Mouse (Mus musculus): ENCODE results near the gene Ddx1. TPM values are rescaled to one million over a fixed set of nuclear protein-coding genes. Genes with fewer than 3 reads are reported as not detected.

Ddx1 gene
- polyA plus RNA-seq, 1 experiment from 2014 or later = 47.3 TPM

GRCm38 (mm10) chr12:13216501-13217103 is 32.4 kb downstream of the Ddx1 start:
- peak; percentile 41; the same call in 1 of the 2 replicates for ATAC-seq
- WGBS = 26% methylated on average over 5 of the region's 5 CpGs

GRCm38 (mm10) chr12:13214345-13215278 is 34.4 kb downstream of the Ddx1 start:
- Histone ChIP-seq H3K27me3 (replicated peaks; ENCODE audit: control insufficient read depth, insufficient read depth, low read length) (no peaks in the 10 kb centered on the region), H3K4me3 (ENCODE audit: low read depth, low read length) (no peak overlapping the region), H3K4me2 (replicated peaks; ENCODE audit: low read depth) (no peak overlapping the region), H3K36me3 (ENCODE audit: control insufficient read depth, insufficient read depth) (peaks cover 14% of the 10 kb centered on the region; the same call in 1 of the 2 replicates), H3K4me1 (replicated peaks; ENCODE audit: control insufficient read depth, insufficient read depth, low read length) (peaks cover 3% of the 10 kb centered on the region), H3K27ac (ENCODE audit: low read depth, low read length) (no peak overlapping the region), H3K9me3 (ENCODE audit: control insufficient read depth) (no peaks in the 10 kb centered on the region), H3K9ac (ENCODE audit: low read depth, low read length) (no peak overlapping the region)
- 0 out of 2 replicates have a peak, but pooled peaks have one; percentile 20 for ATAC-seq
- WGBS = 49% methylated on average over 11 of the region's 11 CpGs
- peak; percentile 100 for TF ChIP-seq CTCF (IDR thresholded peaks at IDR 0.05; ENCODE audit: low read depth)

More at GRCm38 (mm10) chr12:13216501-13217103, 32.4 kb downstream of the Ddx1 start:
- peaks cover 19% of the 10 kb centered on the region for H3K36me3 ChIP-seq (ENCODE audit: control insufficient read depth, insufficient read depth)
- peaks cover 3% of the 10 kb centered on the region for H3K4me1 ChIP-seq (replicated peaks; ENCODE audit: control insufficient read depth, insufficient read depth, low read length)
- peak overlapping the region; percentile 91 for H3K27ac ChIP-seq (ENCODE audit: low read depth, low read length)
- H3K27me3 ChIP-seq (replicated peaks; ENCODE audit: control insufficient read depth, insufficient read depth, low read length) = no peaks in the 10 kb centered on the region
- H3K4me3 ChIP-seq (ENCODE audit: low read depth, low read length) = no peak overlapping the region
- H3K9ac ChIP-seq (ENCODE audit: low read depth, low read length) = 0 out of 2 replicates have a peak overlapping the region, but pooled peaks have one; percentile 11
- peak overlapping the region; percentile 54 for H3K4me2 ChIP-seq (replicated peaks; ENCODE audit: low read depth)
- H3K9me3 ChIP-seq (ENCODE audit: control insufficient read depth) = no peaks in the 10 kb centered on the region
- TF ChIP-seq CTCF (IDR thresholded peaks at IDR 0.05; ENCODE audit: low read depth) = no peak

GRCm38 (mm10) chr12:13211746-13212482 is 37.1 kb downstream of the Ddx1 start:
- H3K4me2 ChIP-seq (replicated peaks; ENCODE audit: low read depth) = no peak overlapping the region
- H3K36me3 ChIP-seq (ENCODE audit: control insufficient read depth, insufficient read depth) = no peaks in the 10 kb centered on the region
- no peaks in the 10 kb centered on the region for H3K4me1 ChIP-seq (replicated peaks; ENCODE audit: control insufficient read depth, insufficient read depth, low read length)
- ATAC-seq = no peak
- H3K27me3 ChIP-seq (replicated peaks; ENCODE audit: control insufficient read depth, insufficient read depth, low read length) = no peaks in the 10 kb centered on the region
- no peak overlapping the region for H3K27ac ChIP-seq (ENCODE audit: low read depth, low read length)
- no peak for TF ChIP-seq CTCF (IDR thresholded peaks at IDR 0.05; ENCODE audit: low read depth)
- no peaks in the 10 kb centered on the region for H3K9me3 ChIP-seq (ENCODE audit: control insufficient read depth)
- H3K4me3 ChIP-seq (ENCODE audit: low read depth, low read length) = no peak overlapping the region
- 51% methylated on average over 11 of the region's 11 CpGs for WGBS
- no peak overlapping the region for H3K9ac ChIP-seq (ENCODE audit: low read depth, low read length)

- Histone ChIP-seq H3K27ac (ENCODE audit: low read depth, low read length) (no peak overlapping the region), H3K4me3 (ENCODE audit: low read depth, low read length) (no peak overlapping the region), H3K9ac (ENCODE audit: low read depth, low read length) (no peak overlapping the region), H3K4me1 (replicated peaks; ENCODE audit: control insufficient read depth, insufficient read depth, low read length) (no peaks in the 10 kb centered on the region), H3K36me3 (ENCODE audit: control insufficient read depth, insufficient read depth) (no peaks in the 10 kb centered on the region), H3K4me2 (replicated peaks; ENCODE audit: low read depth) (no peak overlapping the region), H3K27me3 (replicated peaks; ENCODE audit: control insufficient read depth, insufficient read depth, low read length) (no peaks in the 10 kb centered on the region), H3K9me3 (ENCODE audit: control insufficient read depth) (no peaks in the 10 kb centered on the region)
- no peak for ATAC-seq
- WGBS = 68% methylated on average over 13 of the region's 13 CpGs
- no peak for TF ChIP-seq CTCF (IDR thresholded peaks at IDR 0.05; ENCODE audit: low read depth)
Measured at GRCm38 (mm10) chr12:13209692-13210377, 39.2 kb downstream of the Ddx1 start.

- no peak overlapping the region for H3K9ac ChIP-seq (ENCODE audit: low read depth, low read length)
- H3K4me1 ChIP-seq (replicated peaks; ENCODE audit: control insufficient read depth, insufficient read depth, low read length) = no peaks in the 10 kb centered on the region
- no peak for ATAC-seq
- no peak overlapping the region for H3K4me3 ChIP-seq (ENCODE audit: low read depth, low read length)
- no peak for TF ChIP-seq CTCF (IDR thresholded peaks at IDR 0.05; ENCODE audit: low read depth)
- WGBS = 86% methylated on average over 11 of the region's 11 CpGs
- H3K9me3 ChIP-seq (ENCODE audit: control insufficient read depth) = no peaks in the 10 kb centered on the region
- H3K27me3 ChIP-seq (replicated peaks; ENCODE audit: control insufficient read depth, insufficient read depth, low read length) = no peaks in the 10 kb centered on the region
- no peaks in the 10 kb centered on the region for H3K36me3 ChIP-seq (ENCODE audit: control insufficient read depth, insufficient read depth)
- no peak overlapping the region for H3K4me2 ChIP-seq (replicated peaks; ENCODE audit: low read depth)
- no peak overlapping the region for H3K27ac ChIP-seq (ENCODE audit: low read depth, low read length)
Measured at GRCm38 (mm10) chr12:13208983-13209451, 40.0 kb downstream of the Ddx1 start.
